Mouse (Mus musculus) kidney, postnatal 4 days (tissue): ENCODE data around the gene Igfbp2.

Experiments
- DNase-seq, 2 experiments: peaks; one replicate each; pipeline ENCODE4 v3.0.0; 2021; ENCODE audit warnings: mixed read lengths in 2 of 2

Gene Igfbp2

DNA sequence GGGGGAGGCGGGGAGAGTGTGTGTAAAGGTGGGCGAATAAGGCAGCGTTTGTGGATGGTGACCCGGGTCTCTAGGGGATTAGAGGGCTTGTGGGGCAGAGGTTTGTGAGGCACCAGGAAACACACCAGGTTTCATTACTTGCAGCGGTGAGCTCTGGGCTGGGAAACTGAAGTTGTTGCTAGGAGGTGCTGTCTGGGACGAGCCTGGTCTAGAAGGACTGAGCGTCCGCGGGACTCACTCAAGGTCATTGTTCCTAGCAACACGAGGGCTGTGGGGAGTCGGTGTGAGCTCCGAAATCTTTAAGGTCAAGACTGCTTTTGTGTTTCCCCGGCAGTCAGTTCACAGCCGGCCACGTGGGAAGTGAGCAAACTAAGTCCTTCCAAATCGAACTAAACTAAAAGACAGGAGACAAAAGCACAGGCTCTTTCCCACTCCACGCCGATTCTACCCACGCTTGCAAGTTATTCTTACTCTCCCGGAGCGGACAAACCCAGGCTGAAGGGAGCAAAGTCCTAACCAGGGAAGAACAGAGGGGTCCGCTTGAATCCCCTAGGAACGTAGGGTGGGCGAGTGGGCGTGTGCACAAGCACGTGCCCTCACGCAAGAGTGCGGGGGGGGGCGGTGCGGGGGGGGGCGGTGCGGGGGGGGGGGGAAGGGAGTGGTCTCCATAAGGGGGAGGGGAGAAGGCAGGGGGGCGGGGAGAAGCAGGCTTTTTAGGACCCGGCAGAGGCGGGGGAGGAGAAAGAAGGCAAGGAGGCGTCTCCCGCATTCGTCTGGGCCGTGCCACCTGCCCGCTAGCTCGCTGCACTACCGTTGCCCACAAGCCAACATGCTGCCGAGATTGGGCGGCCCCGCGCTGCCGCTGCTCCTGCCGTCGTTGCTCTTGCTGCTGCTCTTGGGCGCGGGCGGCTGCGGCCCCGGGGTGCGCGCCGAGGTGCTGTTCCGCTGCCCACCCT, at the start of gene Igfbp2:
Gene Igfbp2 (plus strand): TSS at position 753 of the 956 bp plus-strand sequence.
- peak; percentile 71 to 80 for DNase-seq

DNA sequence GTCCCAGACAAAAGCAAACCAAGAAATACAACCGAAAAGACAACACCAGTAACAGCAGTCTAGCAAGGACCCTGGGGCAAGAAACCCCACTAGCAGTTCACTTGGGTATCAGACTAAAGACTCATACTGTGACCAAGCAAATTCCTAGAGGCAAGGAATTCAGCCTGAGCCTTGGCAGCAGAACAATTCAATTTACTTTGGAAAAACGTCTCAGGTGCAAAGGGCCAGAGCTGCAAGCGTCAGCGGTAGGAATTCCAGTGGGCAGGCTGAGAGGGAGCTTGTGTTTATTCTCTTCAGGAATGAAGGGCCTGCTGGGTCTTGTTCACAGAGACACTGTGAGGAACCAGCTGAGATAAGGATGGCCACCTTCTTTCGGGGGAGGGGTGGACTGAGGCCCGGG, 45.5 kb upstream of the Igfbp2 start:
- DNase-seq: peak in 1 of 2 experiments; percentile 35

DNA sequence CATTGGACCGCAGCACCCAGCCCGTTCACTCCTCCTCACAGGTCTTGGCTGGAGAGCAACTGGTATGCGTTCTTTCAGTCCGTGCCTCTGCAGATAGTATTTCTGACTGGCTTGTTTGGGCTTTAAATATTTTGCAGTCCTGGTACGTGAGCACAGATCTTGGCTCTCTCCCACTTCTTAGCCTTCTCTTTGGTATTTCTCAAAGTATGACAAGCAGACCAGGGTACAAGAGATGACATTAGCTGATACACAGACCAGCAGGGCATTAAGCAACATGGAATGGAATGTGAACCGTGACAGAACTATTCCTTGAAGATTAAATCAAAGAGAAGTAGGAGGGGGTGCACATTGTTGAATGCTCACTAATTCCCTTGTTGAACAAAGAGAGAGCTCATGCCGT, 43.6 kb upstream of the Igfbp2 start:
- DNase-seq: peak; percentile 21 to 49

DNA sequence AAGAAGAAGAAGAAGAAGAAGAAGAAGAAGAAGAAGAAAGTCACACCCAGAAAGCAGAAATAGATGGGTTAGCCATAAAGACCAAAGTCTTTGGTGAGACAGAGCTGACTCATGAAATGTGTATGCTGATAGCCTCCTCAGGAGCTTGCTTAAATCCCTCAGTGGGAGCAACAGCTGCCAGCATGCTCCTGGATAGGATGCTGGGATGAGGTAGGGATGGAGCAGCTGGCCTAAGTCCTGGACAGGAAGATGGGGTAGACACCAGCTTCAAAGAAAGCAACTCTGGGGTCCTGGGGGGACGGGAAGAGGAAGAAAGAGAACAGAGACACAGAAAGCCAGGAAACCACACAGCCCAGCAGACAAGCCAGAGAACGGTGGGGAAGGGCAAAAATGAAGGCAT, 41.0 kb upstream of the Igfbp2 start:
- DNase-seq: no peak

DNA sequence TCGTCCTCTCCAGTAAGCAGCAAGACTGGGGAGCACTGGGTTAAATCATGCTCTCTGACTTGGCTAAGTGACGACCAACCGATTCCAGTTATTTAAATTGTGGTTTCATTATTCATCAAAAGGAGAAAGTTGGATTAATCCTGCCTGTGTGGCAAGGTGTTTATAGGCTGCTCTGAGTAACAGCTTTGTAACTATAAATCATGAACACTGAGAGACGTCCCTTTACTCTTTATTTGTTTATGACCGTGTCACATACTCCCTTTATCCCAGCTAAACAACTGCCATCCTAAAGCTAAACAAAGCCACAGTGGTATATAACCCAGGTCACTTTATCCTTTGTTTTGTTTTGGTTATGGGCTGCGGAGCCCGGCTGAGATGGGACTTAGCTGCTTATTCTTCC, 40.3 kb upstream of the Igfbp2 start:
- DNase-seq: no peak

DNA sequence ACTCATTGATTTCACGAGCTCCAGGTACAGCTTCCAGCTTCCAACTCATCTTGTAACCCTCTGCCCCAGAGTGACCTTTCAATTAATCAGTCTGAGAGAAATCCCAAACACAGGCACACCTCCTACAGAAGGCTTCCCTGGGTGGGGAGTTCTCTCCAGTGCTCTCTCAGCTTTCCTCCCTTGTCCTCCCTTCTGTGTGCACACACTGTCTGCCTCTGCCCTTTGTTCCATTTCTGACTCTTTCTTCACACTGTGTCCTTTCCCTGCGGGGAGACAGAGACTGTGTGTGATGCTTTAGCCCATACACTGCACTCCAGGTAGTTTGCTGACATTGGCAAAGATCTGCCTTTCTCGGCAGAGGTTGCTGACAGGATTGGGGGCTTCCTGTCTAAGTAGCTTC, 33.6 kb upstream of the Igfbp2 start:
- no peak for DNase-seq

DNA sequence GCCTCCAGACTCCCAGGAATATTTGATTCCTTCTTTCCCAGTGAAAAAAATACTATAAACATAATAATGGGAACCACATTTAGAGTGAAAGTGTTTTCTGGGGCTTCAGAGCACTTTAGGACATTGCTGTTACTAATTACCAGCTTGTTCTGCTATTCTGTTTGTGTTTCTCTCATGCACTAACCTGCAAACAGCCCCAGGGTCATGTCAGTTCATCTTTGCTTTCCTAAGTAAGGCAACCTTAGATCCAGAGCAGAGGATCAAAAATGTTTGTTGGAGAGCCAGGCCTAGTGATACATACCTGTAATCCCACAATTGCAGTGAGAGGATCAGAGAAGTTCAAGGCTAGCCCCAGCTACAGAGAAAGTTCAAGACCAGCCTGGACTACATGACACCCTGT, 32.6 kb upstream of the Igfbp2 start:
- DNase-seq: no peak

DNA sequence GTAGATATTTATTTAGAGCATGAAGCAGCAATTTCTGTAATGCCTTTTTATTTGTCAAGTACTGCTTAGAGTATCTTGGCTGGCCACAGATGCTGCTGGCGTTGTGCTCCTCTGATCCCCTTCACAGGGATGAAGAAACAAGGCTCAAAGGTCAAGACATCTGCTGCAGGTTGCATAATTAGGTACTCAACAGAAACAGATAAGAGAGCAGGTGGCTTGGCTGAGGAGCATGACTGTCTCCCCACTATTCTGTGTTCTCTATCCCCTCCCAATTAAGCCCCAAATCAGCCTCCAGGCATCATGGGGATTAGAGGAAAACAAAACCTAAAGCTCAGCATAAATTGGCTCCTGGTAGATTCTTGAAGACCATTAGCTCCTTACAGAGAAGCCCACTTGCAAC, 32.0 kb upstream of the Igfbp2 start:
- no peak for DNase-seq

DNA sequence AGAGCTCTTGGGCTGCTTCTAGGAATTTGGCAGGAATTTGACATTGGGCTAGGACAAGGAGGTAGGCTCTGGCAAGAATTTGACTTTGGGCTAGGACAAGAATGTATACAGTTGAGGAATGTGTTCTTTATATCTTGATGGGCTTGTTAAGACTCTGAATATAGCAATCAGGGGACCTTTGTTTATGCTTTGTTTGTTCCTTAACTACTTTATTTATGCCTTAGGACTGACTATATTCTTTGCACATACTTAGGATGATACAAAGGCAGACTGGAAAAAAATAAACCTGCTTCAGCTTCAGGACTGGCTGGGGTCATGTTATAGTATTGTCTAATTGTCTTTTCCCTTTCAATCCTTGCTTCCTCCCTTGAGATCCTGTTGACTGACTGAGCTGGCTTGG, 31.1 kb upstream of the Igfbp2 start:
- no peak for DNase-seq

DNA sequence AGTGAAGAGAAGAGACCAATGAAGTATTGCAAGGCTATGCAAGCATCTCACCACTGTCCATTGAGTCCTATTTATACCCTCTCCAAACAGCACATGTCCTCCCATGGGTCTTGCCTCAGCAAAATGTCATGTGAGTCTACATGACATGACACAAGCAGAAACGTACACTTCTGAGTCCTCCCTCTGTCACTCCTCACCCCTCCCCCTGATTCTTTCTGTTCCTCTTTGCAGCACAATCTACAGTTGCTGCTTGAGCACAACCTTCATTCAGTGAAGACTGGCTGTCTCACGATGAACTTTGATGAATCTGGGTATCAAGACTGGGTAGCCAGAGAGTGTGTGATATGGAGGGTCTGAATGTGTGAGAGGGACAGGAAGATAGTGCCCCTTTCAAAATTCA, 28.2 kb upstream of the Igfbp2 start:
- DNase-seq: no peak

DNA sequence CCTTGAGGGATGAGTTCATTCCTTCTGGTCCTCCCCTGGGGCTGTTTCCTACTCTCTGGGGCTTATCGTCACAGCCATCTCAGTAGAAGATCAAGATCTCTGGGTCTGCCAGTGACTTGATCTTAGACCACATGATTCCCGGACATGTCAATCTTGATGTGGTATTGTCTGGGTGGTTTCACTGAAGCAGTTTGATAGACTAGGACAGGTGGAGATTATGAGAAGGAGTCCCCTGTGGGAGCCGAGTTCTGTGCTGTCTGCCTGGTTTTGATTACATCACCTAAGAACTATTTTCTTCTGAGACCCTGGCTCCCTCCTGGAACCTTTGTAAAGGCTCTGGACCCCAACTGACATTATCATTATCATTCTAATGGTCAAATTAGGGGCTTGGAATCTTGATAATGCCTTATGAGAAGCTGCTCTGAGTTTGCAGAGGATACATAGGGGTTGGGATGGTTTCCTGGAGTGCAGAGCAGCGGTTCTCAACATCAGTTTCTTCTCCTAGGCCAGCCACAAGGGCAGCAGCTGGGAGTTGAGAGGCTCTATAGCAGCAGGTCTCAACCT, 27.1 kb upstream of the Igfbp2 start:
- no peak for DNase-seq

DNA sequence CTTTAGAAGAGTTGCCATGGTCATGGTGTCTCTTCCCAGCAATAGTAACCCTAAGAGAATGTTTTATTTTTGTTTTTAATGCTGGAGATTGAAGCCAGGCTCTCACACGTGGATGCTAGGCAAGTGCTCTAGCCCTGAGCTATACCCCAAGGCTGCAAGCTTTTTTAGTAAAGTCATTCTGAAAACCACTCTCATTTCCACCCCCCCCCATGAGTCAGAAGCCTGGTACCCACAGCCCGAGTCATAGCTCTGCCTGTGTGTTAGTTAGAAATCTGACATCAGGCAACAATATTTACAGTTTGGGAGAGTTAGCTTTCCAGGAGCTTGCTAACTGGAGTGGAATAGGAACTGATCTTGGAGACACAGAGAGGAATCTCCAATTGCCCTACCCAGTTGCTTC, 25.9 kb upstream of the Igfbp2 start:
- no peak for DNase-seq

DNA sequence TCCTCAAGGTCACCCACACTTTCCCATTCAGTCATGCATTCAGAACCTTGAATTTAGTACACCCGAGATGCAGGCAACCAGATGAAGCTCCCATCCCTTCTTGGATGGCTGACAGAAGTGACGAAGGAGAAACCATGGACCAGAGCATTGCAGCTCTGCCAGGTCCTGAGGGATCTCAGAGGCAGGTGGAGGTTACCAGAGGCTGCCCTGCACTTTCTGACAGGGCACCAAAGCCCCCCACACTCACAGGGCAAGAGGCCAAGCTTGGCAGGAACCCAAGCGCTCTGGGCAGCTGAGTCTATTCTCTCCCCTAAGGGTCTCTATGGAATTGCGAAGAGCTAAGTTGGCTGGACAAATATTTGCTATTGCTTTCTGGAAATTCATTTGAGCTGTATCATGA, 20.3 kb upstream of the Igfbp2 start:
- no peak for DNase-seq

DNA sequence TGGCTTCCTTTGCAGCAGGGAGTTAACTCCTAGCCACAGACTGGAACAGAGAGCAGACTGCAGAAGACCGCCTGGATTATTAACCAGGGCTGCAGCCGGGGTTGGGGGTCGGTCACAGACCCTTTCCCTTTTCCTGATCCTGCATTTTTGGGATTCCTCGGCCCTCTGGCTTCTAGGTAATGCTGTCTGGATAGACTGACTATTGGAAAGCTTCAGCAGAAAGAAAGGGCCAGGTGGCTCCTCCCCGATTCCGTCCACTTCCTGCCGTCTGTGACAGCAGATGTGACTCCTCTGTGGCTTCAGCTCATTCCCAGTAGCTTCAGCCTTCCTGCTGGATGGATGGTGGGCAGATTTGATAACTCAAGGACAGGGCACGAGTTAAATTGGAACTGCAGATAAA, 19.3 kb upstream of the Igfbp2 start:
- peak in 1 of 2 experiments; percentile 26 for DNase-seq

DNA sequence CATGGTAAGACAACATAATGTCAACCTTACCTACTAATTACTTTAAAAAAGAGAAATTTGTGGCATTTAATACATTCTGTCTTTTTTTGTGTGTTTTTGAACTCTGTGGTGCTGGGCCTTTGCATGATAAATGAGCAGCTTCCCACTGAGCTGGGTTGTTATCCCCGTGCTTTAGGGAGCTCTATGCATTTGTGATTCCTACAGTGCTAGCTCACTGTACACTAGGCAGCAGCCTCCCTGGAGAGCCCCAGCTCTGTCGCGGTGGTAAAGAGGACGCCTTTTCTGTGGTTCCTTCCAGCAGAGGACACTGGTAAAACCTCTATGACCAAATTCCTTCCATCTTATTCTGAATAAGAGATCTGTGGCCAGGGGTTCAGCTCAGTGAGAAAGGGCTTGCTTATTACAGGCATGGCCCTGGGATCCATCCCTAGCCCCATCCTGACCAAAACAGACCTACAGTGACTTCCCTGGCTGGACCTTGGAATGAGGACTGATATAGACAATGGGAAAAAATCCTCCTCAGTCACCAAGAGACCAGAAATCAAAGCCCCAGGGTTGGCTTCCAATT, 18.7 kb upstream of the Igfbp2 start:
- no peak for DNase-seq

DNA sequence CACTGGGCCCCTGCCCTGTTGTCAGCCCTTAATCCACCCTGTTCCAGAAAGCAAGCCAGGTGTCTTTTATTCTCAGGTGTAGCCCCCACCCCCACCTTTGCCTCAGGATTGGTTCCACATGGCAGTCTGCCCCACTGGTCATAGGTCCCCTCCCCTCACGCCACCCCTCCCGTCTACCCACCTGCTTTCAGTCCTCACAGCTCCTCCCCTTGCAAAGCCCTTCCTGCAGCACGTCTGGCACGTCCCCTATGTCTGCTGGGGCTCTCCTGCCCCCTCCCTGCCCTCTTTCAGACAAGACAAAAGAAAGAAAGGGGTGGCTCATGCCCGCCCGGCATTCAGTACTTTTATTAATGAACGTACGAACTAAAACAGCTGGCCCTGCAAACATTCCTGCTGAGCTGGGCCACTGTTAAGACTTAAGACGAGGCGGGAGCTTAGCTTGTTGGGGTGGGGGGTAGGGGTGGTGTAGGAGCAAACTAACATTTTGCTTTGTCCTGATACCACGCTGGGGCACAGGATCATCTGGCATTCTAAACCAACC, 18.2 kb upstream of the Igfbp2 start:
- no peak for DNase-seq

DNA sequence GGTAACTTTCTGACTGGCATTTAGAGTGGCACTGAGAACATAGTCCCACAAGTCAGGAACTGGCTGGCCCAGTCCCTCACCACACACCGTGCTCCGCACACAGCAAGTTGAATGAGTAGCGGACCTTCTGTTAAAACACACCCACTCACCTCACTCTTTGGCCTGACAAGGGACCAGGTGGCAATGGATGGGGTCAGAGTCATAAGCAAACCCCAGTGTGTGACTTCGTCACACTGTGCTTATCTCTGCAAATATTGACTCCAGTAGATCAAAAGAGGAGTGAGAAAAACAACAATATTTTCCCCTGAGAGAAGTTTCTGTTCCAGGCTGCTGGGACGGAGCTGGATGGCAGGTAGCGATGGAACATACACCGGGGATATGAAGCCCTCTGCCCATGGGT, 15.0 kb upstream of the Igfbp2 start:
- no peak for DNase-seq

DNA sequence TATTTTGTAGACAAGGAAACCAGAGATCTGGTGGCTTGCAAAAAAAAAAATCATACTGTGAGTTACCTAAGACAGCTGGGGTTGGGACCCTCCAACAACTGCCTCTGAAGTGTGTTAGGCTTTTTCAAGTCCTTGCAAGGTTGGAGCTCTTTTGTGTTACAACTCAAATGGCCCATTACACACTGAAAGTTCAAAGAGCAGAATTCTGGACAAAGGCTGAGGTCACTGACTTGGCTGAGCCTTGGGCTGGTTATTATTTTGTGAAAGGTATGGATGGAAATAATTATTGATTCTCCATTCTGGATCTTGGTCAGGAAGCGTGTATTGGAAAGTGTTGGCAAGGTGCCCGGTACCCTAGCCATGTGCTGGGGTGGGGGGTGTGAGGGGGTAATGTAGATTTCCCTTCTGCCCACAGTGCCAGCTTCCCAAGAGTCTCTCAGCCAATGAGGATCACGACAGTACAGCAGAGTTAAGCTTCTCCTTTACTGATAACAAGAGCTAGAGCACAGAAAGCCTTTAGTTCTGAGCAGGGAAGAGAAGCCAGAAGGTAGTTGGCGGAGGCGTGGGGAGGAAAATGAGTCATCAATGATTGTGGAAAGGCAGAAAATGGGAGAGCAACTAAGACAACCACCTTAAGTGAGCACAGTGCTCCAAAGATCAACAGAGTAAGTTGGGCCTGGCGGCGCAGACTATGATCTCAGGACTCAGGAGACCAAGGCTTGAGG, 14.2 kb upstream of the Igfbp2 start:
- DNase-seq: no peak

DNA sequence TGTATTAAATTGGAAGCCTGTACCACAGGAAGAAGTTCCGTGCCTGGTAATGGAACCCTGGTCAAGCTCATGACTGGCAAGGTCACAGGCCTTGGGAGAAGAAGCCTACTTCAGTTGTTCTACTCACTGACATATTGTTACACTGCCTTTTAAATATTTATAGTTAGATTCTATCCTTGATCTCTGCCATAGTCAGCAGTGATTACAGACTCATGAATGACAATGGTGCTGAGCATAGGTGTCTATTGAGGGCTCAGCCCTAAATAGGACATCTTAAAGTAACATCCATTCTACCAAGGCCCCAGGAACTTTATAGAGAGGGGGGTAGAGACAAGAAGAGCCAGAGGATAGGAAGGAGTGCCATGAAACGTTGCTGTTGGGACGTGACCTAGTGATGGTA, 13.2 kb upstream of the Igfbp2 start:
- no peak for DNase-seq

DNA sequence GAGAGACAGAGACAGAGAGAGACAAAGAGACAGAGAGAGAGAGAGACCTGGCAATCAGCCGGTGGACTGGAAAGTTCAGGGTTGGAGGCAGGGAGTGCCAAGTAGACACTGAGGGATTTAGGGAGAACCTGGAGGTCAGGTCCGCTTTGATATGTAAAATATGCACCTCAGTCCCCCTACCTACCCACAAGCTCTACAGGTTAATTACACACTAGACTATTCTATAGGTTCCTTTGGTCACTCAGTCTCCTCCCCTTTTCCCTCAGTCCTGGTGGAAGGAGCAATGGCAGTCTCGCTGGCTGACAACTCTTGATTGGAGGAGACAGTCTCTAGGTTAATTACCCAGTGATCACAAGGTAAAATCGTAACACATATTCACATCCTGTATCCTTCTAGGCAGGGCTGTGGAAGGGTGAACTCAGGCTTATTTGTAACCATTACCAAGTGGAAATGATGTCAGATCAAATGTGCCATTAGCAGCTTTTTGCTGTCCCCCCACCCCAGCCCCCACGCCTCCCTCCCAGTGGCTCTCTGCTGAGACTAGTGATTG, 11.1 kb upstream of the Igfbp2 start:
- DNase-seq: no peak

DNA sequence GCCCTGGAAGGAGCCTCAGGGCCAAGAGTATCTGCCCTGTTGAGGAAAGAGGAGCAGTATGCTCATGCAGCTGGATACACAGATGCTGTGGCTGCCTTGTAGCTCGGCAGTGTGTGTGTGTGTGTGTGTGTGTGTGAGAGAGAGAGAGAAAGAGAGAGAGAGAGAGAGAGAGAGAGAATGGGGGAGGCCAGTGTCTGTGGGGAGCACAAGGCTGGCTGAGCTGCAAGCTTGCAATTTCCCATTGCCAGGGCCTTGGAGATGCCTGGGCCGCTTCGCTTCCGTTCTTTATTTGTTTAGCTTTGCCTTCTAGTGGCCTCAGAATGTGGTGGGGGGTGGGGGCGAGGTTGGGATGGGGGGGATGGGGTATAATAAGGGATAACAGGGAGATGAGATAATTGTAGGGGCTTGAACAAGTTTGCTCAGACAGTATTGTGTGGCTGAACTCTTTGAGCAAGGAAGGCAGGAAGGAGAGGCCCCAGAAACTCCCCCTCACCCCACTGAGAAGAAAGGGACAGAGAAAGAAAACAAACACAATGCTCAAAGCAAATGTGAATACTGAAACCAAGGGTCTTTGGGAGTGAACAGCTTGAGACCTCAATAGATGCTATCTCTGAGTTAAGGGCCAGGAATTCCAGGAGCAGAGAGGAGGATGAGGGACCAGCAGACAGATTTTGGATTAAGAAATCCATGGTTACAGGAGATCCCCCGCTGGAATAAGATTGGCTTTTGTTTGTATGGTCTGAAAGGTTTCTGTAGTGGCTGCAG, 10.5 kb upstream of the Igfbp2 start:
- peak in 1 of 2 experiments; percentile 41 for DNase-seq

DNA sequence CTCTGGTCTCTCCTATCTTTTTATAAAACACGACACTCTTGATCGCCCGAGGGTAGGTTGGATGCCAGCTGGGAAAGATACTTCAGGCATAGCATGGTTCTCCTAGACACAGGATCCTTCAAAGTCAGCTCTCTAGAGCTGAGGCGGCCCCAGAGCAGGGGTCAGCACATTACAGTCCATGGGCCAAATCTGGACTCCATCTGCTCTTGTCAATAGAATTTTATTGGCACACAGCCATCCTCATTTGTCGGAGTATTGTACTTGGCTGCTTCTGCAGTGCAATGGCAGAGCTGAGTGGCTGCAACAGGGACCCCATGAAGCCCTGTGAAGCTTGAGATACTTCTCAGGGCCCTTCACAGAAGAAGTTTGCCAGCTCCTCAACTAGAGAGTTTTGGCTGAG, 9.1 kb upstream of the Igfbp2 start:
- peak in 1 of 2 experiments; percentile 18 for DNase-seq
